Mouse (Mus musculus) olfactory bulb, adult 2 months (tissue): Measurements from ENCODE around the gene Esr1.

Experiments
- CTCF ChIP-seq: fragments of 200-500 bp; IDR thresholded peaks from 2 replicates; pipeline ENCODE4 v1.5.1; 2012; ENCODE audit warnings: low read depth, mild to moderate bottlenecking, low read length, moderate library complexity; ENCODE audit not compliant: insufficient read depth
- POLR2A ChIP-seq: fragments of 200-500 bp; IDR thresholded peaks from 2 replicates; pipeline ENCODE4 v1.6.1; 2012; ENCODE audit warnings: mild to moderate bottlenecking, low read depth, low read length, moderate library complexity; ENCODE audit not compliant: insufficient read depth

- TF ChIP-seq CTCF (no peak), POLR2A (no peak)
Observed at GRCm38 (mm10) chr10:4626996-4627395, 15.6 kb downstream of the Esr1 start.
